Mouse (Mus musculus): Measurements from ENCODE around the gene Tmem186. TPM values are rescaled to one million over a fixed set of nuclear protein-coding genes. Genes with fewer than 3 reads are reported as not detected.

Tmem186 gene
- total RNA-seq, 1 experiment from 2014 or later, result 20.9 TPM

Other genes with a start within 250 kb of the Tmem186 start
- gene Tmem114, start 212.6 kb downstream of the Tmem186 start, total RNA-seq (2017), result 0.38 and 0.45 TPM in 2 replicates
- 14.8 and 40.5 TPM in 2 replicates for gene Mettl22, start 166.9 kb downstream of the Tmem186 start, total RNA-seq (2017)
- 0.44 and 1.1 TPM in 2 replicates for gene Abat, start 124.3 kb downstream of the Tmem186 start, total RNA-seq (2017)
- 48.6 and 62.8 TPM in 2 replicates for gene Pmm2, start within 50 bp of the Tmem186 start, total RNA-seq (2017)
- 8.4 and 13.1 TPM in 2 replicates for gene Carhsp1, start 34.4 kb upstream of the Tmem186 start, total RNA-seq (2017)
- not detected in 2 replicates for gene Gm5767, start 43.1 kb upstream of the Tmem186 start, total RNA-seq (2017)
- gene Usp7, start 154.6 kb upstream of the Tmem186 start, total RNA-seq (2017), result 214 and 221 TPM in 2 replicates
- gene 1810013L24Rik, start 192.4 kb upstream of the Tmem186 start, total RNA-seq (2017), result 72.4 and 84.2 TPM in 2 replicates

Data from hematopoietic stem cell, adult 5-6 weeks (primary cell).